ENCODE assay signal across 7 mouse cellular contexts in the genomic region with DNA sequence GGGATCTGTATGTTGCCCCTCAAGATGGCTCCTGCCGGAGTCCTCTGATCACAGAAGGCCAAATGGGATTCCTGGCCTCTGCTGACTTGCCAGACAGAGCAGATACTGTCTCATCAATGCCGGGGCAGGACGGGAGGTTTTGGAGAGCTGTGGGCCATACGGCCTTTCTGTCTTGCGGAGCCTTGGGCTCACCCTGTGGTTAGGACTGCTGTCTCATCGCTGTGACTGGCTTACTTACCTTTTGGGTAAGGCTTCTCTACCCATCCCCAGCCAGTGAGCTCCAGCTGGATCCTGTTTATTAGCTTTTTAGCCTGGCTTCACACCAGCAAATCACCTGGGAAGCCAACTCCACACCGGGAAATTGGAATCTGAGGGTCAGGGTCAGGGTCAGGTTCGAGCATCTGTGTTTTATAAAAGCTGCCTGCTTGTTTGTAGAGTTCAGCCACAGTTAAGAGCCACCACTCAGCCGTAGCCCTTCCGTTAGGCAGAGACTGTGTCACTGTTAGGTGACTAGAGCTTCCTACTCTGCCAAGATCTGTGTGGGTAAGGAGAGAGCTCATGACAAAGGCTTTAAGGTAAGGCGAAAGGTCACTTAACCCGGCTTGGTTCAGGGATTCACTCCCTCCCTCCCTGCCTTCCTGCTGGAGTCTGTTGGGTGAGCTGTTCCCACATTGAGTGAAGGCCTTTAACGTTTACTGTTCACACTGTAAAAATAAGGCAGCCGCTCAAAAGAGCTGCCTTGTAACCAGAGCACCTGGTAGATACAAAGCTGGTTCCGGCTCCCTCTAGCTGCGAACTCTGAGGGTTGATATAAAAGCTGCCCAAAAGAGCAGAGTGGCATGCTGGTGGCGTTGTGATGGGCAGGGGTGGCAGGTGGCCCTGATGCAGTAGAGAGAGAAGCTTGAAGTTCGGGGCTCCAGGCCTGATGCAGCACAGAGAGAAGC.
DNase-seq lines count a peak whose midpoint lies in the region; ATAC-seq and TF ChIP-seq lines count a peak whose summit lies in the region.

No protein-coding gene starts in this region.

- ATAC-seq in hindbrain, embryonic 15.5 days (ENCODE audit: low FRiP score, low read depth): no peak
- ATAC-seq in neural tube, embryonic 12.5 days (ENCODE audit: low FRiP score, low read depth): no peak

- H3K36me3 ChIP-seq in embryonic facial prominence, embryonic 10.5 days (replicated peaks): peaks cover 4% of the 10 kb centered on the region
- no peaks in the 10 kb centered on the region for H3K36me3 ChIP-seq in hindbrain, embryonic 15.5 days
- 0 out of 2 replicates have a peak, but pooled peaks cover 7% of the 10 kb centered on the region for H3K36me3 ChIP-seq in neural tube, embryonic 12.5 days

- 52% methylated on average over 18 of the region's 18 CpGs for WGBS in embryonic facial prominence, embryonic 10.5 days
- 74% methylated on average over 18 of the region's 18 CpGs for WGBS in hindbrain, embryonic 15.5 days
- 73% methylated on average over 18 of the region's 18 CpGs for WGBS in neural tube, embryonic 12.5 days

- H3K4me3 ChIP-seq in layer of hippocampus, adult 2 months: no peak overlapping the region
- H3K4me3 ChIP-seq in embryonic facial prominence, embryonic 10.5 days: no peak overlapping the region
- H3K4me3 ChIP-seq in hindbrain, embryonic 15.5 days: no peak overlapping the region
- no peak overlapping the region for H3K4me3 ChIP-seq in neural tube, embryonic 12.5 days

- TF ChIP-seq CTCF in layer of hippocampus, adult 2 months (conservative IDR thresholded peaks at IDR 0.05): peak; percentile 48

- no peak overlapping the region for H3K4me2 ChIP-seq in hindbrain, embryonic 15.5 days
- H3K4me2 ChIP-seq in neural tube, embryonic 12.5 days (replicated peaks): no peak overlapping the region

- H3K27ac ChIP-seq in layer of hippocampus, adult 2 months: peak overlapping the region; percentile 28; the same call in 1 of the 2 replicates
- peak overlapping the region; percentile 73 for H3K27ac ChIP-seq in embryonic facial prominence, embryonic 10.5 days (replicated peaks)
- peak overlapping the region; percentile 57 for H3K27ac ChIP-seq in hindbrain, embryonic 15.5 days (replicated peaks)
- no peak overlapping the region for H3K27ac ChIP-seq in neural tube, embryonic 12.5 days

- H3K27me3 ChIP-seq in embryonic facial prominence, embryonic 10.5 days (replicated peaks; ENCODE audit: low read depth, poor library complexity, severe bottlenecking): no peaks in the 10 kb centered on the region
- no peaks in the 10 kb centered on the region for H3K27me3 ChIP-seq in hindbrain, embryonic 15.5 days
- no peaks in the 10 kb centered on the region for H3K27me3 ChIP-seq in neural tube, embryonic 12.5 days (replicated peaks)

- H3K9ac ChIP-seq in hindbrain, embryonic 15.5 days: no peak overlapping the region
- 0 out of 2 replicates have a peak overlapping the region, but pooled peaks have one; percentile 13 for H3K9ac ChIP-seq in neural tube, embryonic 12.5 days

- peaks cover 26% of the 10 kb centered on the region for H3K4me1 ChIP-seq in embryonic facial prominence, embryonic 10.5 days
- peaks cover 19% of the 10 kb centered on the region for H3K4me1 ChIP-seq in hindbrain, embryonic 15.5 days (replicated peaks)
- H3K4me1 ChIP-seq in neural tube, embryonic 12.5 days: peaks cover 15% of the 10 kb centered on the region

- no peaks in the 10 kb centered on the region for H3K9me3 ChIP-seq in embryonic facial prominence, embryonic 10.5 days
- H3K9me3 ChIP-seq in hindbrain, embryonic 15.5 days: no peaks in the 10 kb centered on the region
- H3K9me3 ChIP-seq in neural tube, embryonic 12.5 days: no peaks in the 10 kb centered on the region

- no peak for DNase-seq in layer of hippocampus, adult 2 months (ENCODE audit: low spot score in 2 of 2)
- no peak for DNase-seq in layer of hippocampus, adult 9-10 months (ENCODE audit: low spot score)
- peak; percentile 78 for DNase-seq in embryonic facial prominence, embryonic 10.5 days (ENCODE audit: low spot score)
- no peak for DNase-seq in layer of hippocampus, adult 8-10 months (ENCODE audit: low spot score in 2 of 2)
- no peak for DNase-seq in right cerebral cortex, adult 2 months (ENCODE audit: low spot score in 2 of 2)
